8 mouse cellular contexts compared by ENCODE assay signal in genomic region chr16:13447284-13448050, GRCm38 (mm10).
A peak's percentile ranks its signal among the peaks of the same experiment; 100 is the strongest.
DNase-seq lines count a peak whose midpoint lies in the region; ATAC-seq lines count a peak whose summit lies in the region.

No protein-coding gene starts in this region.

- peak overlapping the region; percentile 86 for H3K9ac ChIP-seq in hindbrain, embryonic 13.5 days
- peak overlapping the region; percentile 89 for H3K9ac ChIP-seq in limb, embryonic 12.5 days (replicated peaks)
- peak overlapping the region; percentile 77 for H3K9ac ChIP-seq in midbrain, embryonic 16.5 days (ENCODE audit: low read depth, low read length)

- no peak overlapping the region for H3K27ac ChIP-seq in hindbrain, embryonic 13.5 days
- H3K27ac ChIP-seq in limb, embryonic 12.5 days = no peak overlapping the region
- H3K27ac ChIP-seq in midbrain, embryonic 16.5 days (ENCODE audit: low read length) = peak overlapping the region; percentile 58; the same call in 1 of the 2 replicates

- 0% methylated on average over 27 of the region's 43 CpGs for WGBS in hindbrain, embryonic 13.5 days
- WGBS in limb, embryonic 12.5 days = under 1% methylated on average over 30 of the region's 43 CpGs
- WGBS in midbrain, embryonic 16.5 days = under 1% methylated on average over 23 of the region's 43 CpGs

- peak; percentile 69 for ATAC-seq in hindbrain, embryonic 13.5 days (ENCODE audit: low FRiP score)
- ATAC-seq in limb, embryonic 12.5 days (ENCODE audit: insufficient number of reproducible peaks, insufficient read depth, low FRiP score, low TSS enrichment, low read depth) = peak; percentile 53; the same call in 1 of the 2 replicates
- ATAC-seq in midbrain, embryonic 16.5 days = peak; percentile 66

- no peaks in the 10 kb centered on the region for H3K36me3 ChIP-seq in hindbrain, embryonic 13.5 days
- no peaks in the 10 kb centered on the region for H3K36me3 ChIP-seq in limb, embryonic 12.5 days
- no peaks in the 10 kb centered on the region for H3K36me3 ChIP-seq in midbrain, embryonic 16.5 days (ENCODE audit: control insufficient read depth, insufficient read depth, low read length)

- H3K9me3 ChIP-seq in hindbrain, embryonic 13.5 days = no peaks in the 10 kb centered on the region
- H3K9me3 ChIP-seq in limb, embryonic 12.5 days = no peaks in the 10 kb centered on the region
- no peaks in the 10 kb centered on the region for H3K9me3 ChIP-seq in midbrain, embryonic 16.5 days (replicated peaks; ENCODE audit: control insufficient read depth, low read length, poor library complexity, severe bottlenecking)

- peaks cover 28% of the 10 kb centered on the region for H3K4me1 ChIP-seq in hindbrain, embryonic 13.5 days (replicated peaks)
- peaks cover 25% of the 10 kb centered on the region for H3K4me1 ChIP-seq in limb, embryonic 12.5 days (replicated peaks)
- H3K4me1 ChIP-seq in midbrain, embryonic 16.5 days (ENCODE audit: control insufficient read depth, insufficient read depth, low read length) = peaks cover 11% of the 10 kb centered on the region

- peaks cover 64% of the 10 kb centered on the region for H3K27me3 ChIP-seq in hindbrain, embryonic 13.5 days
- H3K27me3 ChIP-seq in limb, embryonic 12.5 days = peaks cover 71% of the 10 kb centered on the region
- peaks cover 3% of the 10 kb centered on the region; the same call in 1 of the 2 replicates for H3K27me3 ChIP-seq in midbrain, embryonic 16.5 days (ENCODE audit: control insufficient read depth, insufficient read depth, low read depth, low read length)

- peak overlapping the region; percentile 99 for H3K4me2 ChIP-seq in hindbrain, embryonic 13.5 days
- H3K4me2 ChIP-seq in limb, embryonic 12.5 days = peak overlapping the region; percentile 99
- peak overlapping the region; percentile 94 for H3K4me2 ChIP-seq in midbrain, embryonic 16.5 days (ENCODE audit: low read length)

- H3K4me3 ChIP-seq in hindbrain, embryonic 13.5 days = peak overlapping the region; percentile 71
- H3K4me3 ChIP-seq in limb, embryonic 12.5 days (replicated peaks) = peak overlapping the region; percentile 83
- H3K4me3 ChIP-seq in midbrain, embryonic 16.5 days (ENCODE audit: low read depth, low read length) = peak overlapping the region; percentile 63

- DNase-seq in layer of hippocampus, postnatal 10 days (ENCODE audit: low spot score in 2 of 2) = peak; percentile 54 to 60
- DNase-seq in layer of hippocampus, adult 11-12 months (ENCODE audit: low spot score) = no peak
- peak; percentile 61 to 62 for DNase-seq in cerebellum, postnatal 10 days
- peak; percentile 68 to 71 for DNase-seq in frontal cortex, postnatal 36 days (ENCODE audit: low spot score in 2 of 2)
- peak; percentile 85 for DNase-seq in testis, postnatal 10 days (ENCODE audit: low spot score)
